Comparison of ENCODE assay signal across 8 mouse cellular contexts in genomic region chr5:25010438-25010892, GRCm38 (mm10).
DNase-seq lines count a peak whose midpoint lies in the region; ATAC-seq and TF ChIP-seq lines count a peak whose summit lies in the region.

No protein-coding gene starts in this region.

- intact Hi-C loops in heart, postnatal 25 days (cut with DNase I), result loop anchor here (2.0 to 5.0 kb wide), 5 partner anchors 72 to 336 kb away; no protein-coding TSS in a partner anchor

- H3K4me2 ChIP-seq in forebrain, embryonic 15.5 days (replicated peaks), result peak overlapping the region; percentile 29
- peak overlapping the region; percentile 38; the same call in 1 of the 2 replicates for H3K4me2 ChIP-seq in liver, postnatal 0 days (ENCODE audit: low read depth, low read length)
- peak overlapping the region; percentile 23; the same call in 1 of the 2 replicates for H3K4me2 ChIP-seq in neural tube, embryonic 14.5 days (ENCODE audit: low read depth, low read length)

- ATAC-seq in forebrain, embryonic 15.5 days (replicated peaks), result peak; percentile 82
- peak; percentile 85 for ATAC-seq in liver, postnatal 0 days
- ATAC-seq in neural tube, embryonic 14.5 days (ENCODE audit: low read depth), result peak; percentile 79

- peak; percentile 93 for TF ChIP-seq CTCF in liver, postnatal 0 days (IDR thresholded peaks at IDR 0.05; ENCODE audit: low read depth)

- peak; percentile 93 for DNase-seq in ES-CJ7 (ENCODE audit: low read depth, low spot score)
- peak; percentile 87 for DNase-seq in cerebellum, adult 11 months
- DNase-seq in heart, postnatal 25 days (ENCODE audit: low spot score), result peak; percentile 78
- DNase-seq in layer of hippocampus, adult 11-12 months (ENCODE audit: low spot score), result peak; percentile 85
- DNase-seq in liver, postnatal 0 days, result peak; percentile 88
- DNase-seq in testis, postnatal 10 days (ENCODE audit: low spot score), result peak; percentile 97

- H3K9ac ChIP-seq in forebrain, embryonic 15.5 days (replicated peaks), result no peak overlapping the region
- H3K9ac ChIP-seq in liver, postnatal 0 days (replicated peaks), result no peak overlapping the region
- no peak overlapping the region for H3K9ac ChIP-seq in neural tube, embryonic 14.5 days (replicated peaks; ENCODE audit: low read depth, low read length)

- H3K9me3 ChIP-seq in forebrain, embryonic 15.5 days, result no peaks in the 10 kb centered on the region
- no peaks in the 10 kb centered on the region for H3K9me3 ChIP-seq in liver, postnatal 0 days (ENCODE audit: low read length)
- no peaks in the 10 kb centered on the region for H3K9me3 ChIP-seq in neural tube, embryonic 14.5 days (ENCODE audit: control insufficient read depth, low read length)

- H3K4me3 ChIP-seq in forebrain, embryonic 15.5 days, result no peak overlapping the region
- no peak overlapping the region for H3K4me3 ChIP-seq in liver, postnatal 0 days (ENCODE audit: low read depth, low read length)
- no peak overlapping the region for H3K4me3 ChIP-seq in neural tube, embryonic 14.5 days (ENCODE audit: low read depth, low read length)

- no peaks in the 10 kb centered on the region for H3K27me3 ChIP-seq in forebrain, embryonic 15.5 days
- no peaks in the 10 kb centered on the region for H3K27me3 ChIP-seq in liver, postnatal 0 days (ENCODE audit: insufficient read depth, low read length)
- no peaks in the 10 kb centered on the region for H3K27me3 ChIP-seq in neural tube, embryonic 14.5 days (ENCODE audit: control insufficient read depth, insufficient read depth, low read length)

- peaks cover 24% of the 10 kb centered on the region for H3K4me1 ChIP-seq in forebrain, embryonic 15.5 days
- peaks cover 18% of the 10 kb centered on the region for H3K4me1 ChIP-seq in liver, postnatal 0 days (ENCODE audit: insufficient read depth)
- no peaks in the 10 kb centered on the region for H3K4me1 ChIP-seq in neural tube, embryonic 14.5 days (ENCODE audit: control insufficient read depth, insufficient read depth, low read length)

- 1% methylated on average over 9 of the region's 9 CpGs for WGBS in forebrain, embryonic 15.5 days
- 4% methylated on average over 9 of the region's 9 CpGs for WGBS in liver, postnatal 0 days (ENCODE audit: insufficient replicate concordance)
- WGBS in neural tube, embryonic 14.5 days, result 8% methylated on average over 9 of the region's 9 CpGs

- H3K36me3 ChIP-seq in forebrain, embryonic 15.5 days, result no peaks in the 10 kb centered on the region
- H3K36me3 ChIP-seq in liver, postnatal 0 days (replicated peaks; ENCODE audit: insufficient read depth, low read length), result no peaks in the 10 kb centered on the region
- H3K36me3 ChIP-seq in neural tube, embryonic 14.5 days (ENCODE audit: control insufficient read depth, insufficient read depth, low read length), result no peaks in the 10 kb centered on the region

- no peak overlapping the region for H3K27ac ChIP-seq in forebrain, embryonic 15.5 days (replicated peaks)
- H3K27ac ChIP-seq in liver, postnatal 0 days (ENCODE audit: low read depth), result no peak overlapping the region
- H3K27ac ChIP-seq in neural tube, embryonic 14.5 days (ENCODE audit: low read depth, low read length), result no peak overlapping the region

- no peak for TF ChIP-seq EP300 in liver, postnatal 0 days (IDR thresholded peaks at IDR 0.05; ENCODE audit: low read depth)
